Mouse (Mus musculus) intestine, postnatal 0 days (tissue): ENCODE data around the gene Serhl. TPM values are rescaled to one million over a fixed set of nuclear protein-coding genes. Genes with fewer than 3 reads are reported as not detected.
"Not testable (repeated sequence)": the region's sequence is repeated elsewhere in the genome, so short reads cannot be mapped to it uniquely, and the experiment has no call there.

ENCODE experiments used
- ATAC-seq: fragments of 200-750 bp; cut with Nextera tagmentation; 2 replicates; pipeline ENCODE4 v1.8.0; 2017; ENCODE audit warnings: mild to moderate bottlenecking, moderate TSS enrichment, moderate library complexity
- H3K27ac ChIP-seq: fragments of 300-500 bp; sonication (generic); 2 replicates; pipeline ENCODE4 v1.5.1; 2014; ENCODE audit warnings: mild to moderate bottlenecking, low read depth, low read length, moderate library complexity
- H3K27me3 ChIP-seq: fragments of 300-500 bp; sonication (generic); replicated peaks from 2 replicates; pipeline ENCODE4 v1.6.1; 2014; ENCODE audit warnings: low read length, mixed read lengths; ENCODE audit not compliant: control insufficient read depth, insufficient read depth
- H3K36me3 ChIP-seq: fragments of 300-500 bp; sonication (generic); 2 replicates; pipeline ENCODE4 v1.6.1; 2014; ENCODE audit warnings: mild to moderate bottlenecking, moderate library complexity; ENCODE audit not compliant: control insufficient read depth, insufficient read depth
- H3K4me1 ChIP-seq: fragments of 300-500 bp; sonication (generic); replicated peaks from 2 replicates; pipeline ENCODE4 v1.6.1; 2014; ENCODE audit warnings: antibody characterized with exemption, low read length, mixed read lengths; ENCODE audit not compliant: control insufficient read depth, insufficient read depth
- H3K4me2 ChIP-seq: fragments of 300-500 bp; sonication (generic); replicated peaks from 2 replicates; pipeline ENCODE4 v1.6.1; 2014; ENCODE audit warnings: low read depth, mild to moderate bottlenecking, moderate library complexity
- H3K4me3 ChIP-seq: fragments of 300-500 bp; sonication (generic); 2 replicates; pipeline ENCODE4 v1.5.1; 2014; ENCODE audit warnings: low read depth, low read length
- H3K9ac ChIP-seq: fragments of 300-500 bp; sonication (generic); 2 replicates; pipeline ENCODE4 v1.6.1; 2014; ENCODE audit warnings: mild to moderate bottlenecking, low read depth, low read length
- H3K9me3 ChIP-seq: fragments of 300-500 bp; sonication (generic); 2 replicates; pipeline ENCODE4 v1.6.1; 2016; ENCODE audit warnings: mixed run types; ENCODE audit not compliant: control insufficient read depth
- CTCF ChIP-seq: sonication (generic); IDR thresholded peaks from 2 replicates; pipeline ENCODE4 v1.5.1; 2016; ENCODE audit warnings: low read depth, mild to moderate bottlenecking, control low read depth, antibody characterized with exemption, moderate library complexity
- WGBS: fragments of 180-500 bp; shearing (Covaris S2); extraction: QIAGEN DNeasy Blood & Tissue Kit; methylation state at CpG from one replicate; pipeline ENCODE4 v1.1.7; 2014; 5-methylcytosine and 5-hydroxymethylcytosine counted together
- polyA plus RNA-seq: library from polyadenylated mRNA; unstranded; fragments of >200 nt; fragmentation: Nextera tagmentation; extraction: Ambion mirVana; gene quantifications from 2 replicates; pipeline ENCODE4 v1.2.1, GENCODE M21; 2015

Gene Serhl
- polyA plus RNA-seq, 1 experiment from 2014 or later: 58.5 TPM

DNA sequence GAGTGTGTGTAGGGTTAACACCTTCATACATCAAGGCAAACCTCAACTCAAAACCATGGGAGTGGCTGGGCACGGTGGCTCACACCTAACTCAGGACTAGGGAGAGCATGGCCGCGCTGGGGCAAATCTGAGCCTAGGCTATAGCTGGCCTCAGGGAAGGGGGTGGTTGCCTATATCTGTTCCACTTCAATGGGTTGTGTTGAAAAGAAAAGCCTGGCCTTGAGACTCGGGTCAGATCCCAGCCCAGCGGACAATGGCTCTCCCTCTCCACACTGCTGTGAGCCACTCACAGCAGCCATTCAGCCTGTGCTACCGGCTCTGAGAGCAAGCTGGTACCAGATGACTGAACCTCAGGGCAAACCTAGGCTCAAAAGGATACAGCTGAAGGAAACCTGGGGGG, 25.8 kb downstream of the Serhl start:
- Histone ChIP-seq H3K4me1 (0 out of 2 replicates have a peak, but pooled peaks cover 3% of the 10 kb centered on the region), H3K36me3 (peaks cover 51% of the 10 kb centered on the region), H3K27ac (no peak overlapping the region), H3K4me3 (no peak overlapping the region), H3K4me2 (no peak overlapping the region), H3K27me3 (no peaks in the 10 kb centered on the region), H3K9me3 (no peaks in the 10 kb centered on the region), H3K9ac (no peak overlapping the region)
- ATAC-seq: no peak
- no peak for TF ChIP-seq CTCF
- 82% methylated on average over 6 of the region's 6 CpGs for WGBS

GRCm38 (mm10) chr15:83118360-83118759, 29.1 kb downstream of the Serhl start:
- no peaks in the 10 kb centered on the region for H3K9me3 ChIP-seq
- peak; percentile 70 for TF ChIP-seq CTCF
- no peak overlapping the region for H3K4me2 ChIP-seq
- 49% methylated on average over 7 of the region's 7 CpGs for WGBS
- no peaks in the 10 kb centered on the region for H3K27me3 ChIP-seq
- no peak overlapping the region for H3K4me3 ChIP-seq
- no peak for ATAC-seq
- H3K27ac ChIP-seq: no peak overlapping the region
- peaks cover 51% of the 10 kb centered on the region for H3K36me3 ChIP-seq
- H3K9ac ChIP-seq: no peak overlapping the region
- no peaks in the 10 kb centered on the region; the same call in 1 of the 2 replicates for H3K4me1 ChIP-seq

DNA sequence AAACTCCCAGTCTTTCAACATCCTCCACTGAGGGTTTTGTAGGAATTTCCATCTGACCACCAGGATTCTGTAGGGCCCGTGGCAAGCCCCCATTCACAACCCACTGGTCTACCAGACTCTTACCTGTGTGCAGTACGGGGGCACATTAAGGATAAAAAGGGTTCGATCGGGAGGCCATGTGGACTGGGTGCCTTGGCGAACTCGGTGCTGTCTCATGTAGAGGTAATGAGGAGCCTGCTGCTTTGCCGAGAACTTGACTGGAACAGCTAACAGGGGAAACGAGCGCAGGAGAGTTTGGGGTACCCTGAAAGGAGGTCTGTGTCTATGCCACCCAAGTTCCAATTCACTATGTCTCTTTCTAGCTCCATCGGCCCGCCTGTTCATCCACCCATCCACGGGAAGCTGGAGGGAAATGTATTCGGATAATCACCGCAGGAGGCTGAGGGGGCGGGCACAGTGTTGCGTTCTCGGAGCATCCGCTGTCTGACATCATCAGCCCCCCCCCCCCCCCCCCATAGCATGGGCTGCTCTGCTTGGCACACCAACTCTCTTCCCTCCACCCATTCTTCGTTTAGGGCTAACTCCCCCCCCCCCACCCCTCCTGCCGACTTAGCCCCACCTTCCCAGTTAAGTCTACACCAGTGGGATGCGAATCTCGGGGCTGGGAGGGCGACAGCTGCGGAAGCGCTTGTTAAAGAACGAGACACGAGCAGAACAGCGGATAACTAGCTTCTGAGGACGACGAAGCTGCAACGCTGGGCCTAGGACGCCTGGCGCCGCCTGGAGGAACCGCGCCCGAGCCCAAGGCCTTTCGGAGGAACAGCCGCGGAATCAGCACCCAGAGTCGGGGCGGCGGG, 32.6 kb downstream of the Serhl start:
- Histone ChIP-seq H3K9ac (peak overlapping the region; percentile 64; the same call in 1 of the 2 replicates), H3K36me3 (peaks cover 41% of the 10 kb centered on the region), H3K27ac (no peak overlapping the region), H3K9me3 (no peaks in the 10 kb centered on the region), H3K4me2 (peak overlapping the region; percentile 74), H3K27me3 (no peaks in the 10 kb centered on the region), H3K4me1 (no peaks in the 10 kb centered on the region; the same call in 1 of the 2 replicates), H3K4me3 (peak overlapping the region; percentile 76)
- 2% methylated on average over 43 of the region's 43 CpGs for WGBS
- peak; percentile 12; the same call in 1 of the 2 replicates for ATAC-seq
- TF ChIP-seq CTCF: peak; percentile 46

- Histone ChIP-seq H3K4me3 (peak within 1 kb of the TSS; percentile 76), H3K27me3 (no peaks in the 10 kb centered on the region), H3K9ac (peak within 1 kb of the TSS; percentile 64; the same call in 1 of the 2 replicates), H3K9me3 (no peaks in the 10 kb centered on the region), H3K36me3 (peaks cover 40% of the 10 kb centered on the region), H3K4me1 (no peaks in the 10 kb centered on the region; the same call in 1 of the 2 replicates), H3K27ac (no peak within 1 kb of the TSS), H3K4me2 (peak within 1 kb of the TSS; percentile 74)
- no peak for TF ChIP-seq CTCF
- peak; percentile 77 for ATAC-seq
- 8% methylated on average over 32 of the region's 32 CpGs for WGBS
Measured at GRCm38 (mm10) chr15:83122566-83123145, 33.4 kb downstream of the Serhl start, which contains the start of gene Rrp7a. Rrp7a (minus strand) TSS chr15:83122801.

DNA sequence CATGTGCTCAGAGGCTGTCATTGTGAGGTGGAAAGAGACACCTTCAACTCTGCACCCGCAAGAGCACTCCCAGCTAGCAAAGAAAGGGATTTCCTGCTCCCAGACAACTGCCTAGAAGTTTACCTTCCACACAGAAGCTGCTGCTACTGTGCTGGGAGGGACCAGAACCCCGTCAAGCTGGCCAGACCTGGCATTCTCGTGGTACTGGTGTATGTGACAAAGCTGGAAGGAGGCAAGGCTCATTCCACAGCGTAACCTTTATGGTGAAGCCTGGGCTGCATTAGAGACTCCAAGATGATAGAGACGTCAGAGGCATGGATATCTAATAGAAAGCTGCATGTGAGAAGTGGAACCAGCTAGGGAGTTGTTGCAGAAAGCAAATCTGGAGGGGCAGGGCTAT, 35.3 kb downstream of the Serhl start:
- WGBS: 69% methylated on average over 5 of the region's 5 CpGs
- peaks cover 41% of the 10 kb centered on the region for H3K36me3 ChIP-seq
- ATAC-seq: no peak
- no peak overlapping the region for H3K4me3 ChIP-seq
- H3K9ac ChIP-seq: no peak overlapping the region
- no peaks in the 10 kb centered on the region; the same call in 1 of the 2 replicates for H3K4me1 ChIP-seq
- H3K9me3 ChIP-seq: no peaks in the 10 kb centered on the region
- H3K4me2 ChIP-seq: no peak overlapping the region
- H3K27ac ChIP-seq: no peak overlapping the region
- no peak for TF ChIP-seq CTCF
- no peaks in the 10 kb centered on the region for H3K27me3 ChIP-seq

GRCm38 (mm10) chr15:83126582-83126981, 37.3 kb downstream of the Serhl start:
- no peak for TF ChIP-seq CTCF
- no peak for ATAC-seq
- 96% methylated on average over 9 of the region's 9 CpGs for WGBS

DNA sequence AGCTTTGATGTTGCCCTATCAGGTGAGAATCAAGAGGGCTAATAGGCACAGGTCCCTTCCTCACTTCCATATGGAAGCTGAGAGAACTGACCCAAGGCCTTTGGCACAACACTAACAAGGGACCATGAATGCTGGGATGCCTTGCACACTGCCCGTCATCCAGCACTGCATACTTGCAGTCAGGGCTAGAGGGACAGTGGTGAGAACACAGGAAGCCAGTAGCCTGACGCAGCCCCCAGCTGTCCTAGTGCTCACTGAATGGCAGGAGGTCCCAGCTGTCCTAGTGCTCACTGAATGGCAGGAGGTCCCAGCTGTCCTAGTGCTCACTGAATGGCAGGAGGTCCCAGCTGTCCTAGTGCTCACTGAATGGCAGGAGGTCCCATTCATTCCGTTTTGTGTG, 37.7 kb downstream of the Serhl start:
- H3K4me2 ChIP-seq, H3K27me3 ChIP-seq, H3K9ac ChIP-seq, H3K9me3 ChIP-seq, H3K4me3 ChIP-seq, H3K4me1 ChIP-seq, H3K27ac ChIP-seq, ATAC-seq: not testable (repeated sequence)
- peaks cover 65% of the 10 kb centered on the region for H3K36me3 ChIP-seq
- WGBS: 73% methylated on average over 3 of the region's 3 CpGs

More at GRCm38 (mm10) chr15:83126582-83126981, 37.3 kb downstream of the Serhl start:
- Histone ChIP-seq H3K9ac (no peak overlapping the region), H3K36me3 (peaks cover 60% of the 10 kb centered on the region), H3K9me3 (no peaks in the 10 kb centered on the region), H3K27me3 (no peaks in the 10 kb centered on the region), H3K27ac (no peak overlapping the region), H3K4me3 (no peak overlapping the region), H3K4me2 (no peak overlapping the region), H3K4me1 (no peaks in the 10 kb centered on the region; the same call in 1 of the 2 replicates)
